Mouse (Mus musculus) right cerebral cortex, postnatal 10 days (tissue): Measurements from ENCODE around the gene Mapk8.
A peak's percentile ranks its signal among the peaks of the same experiment; 100 is the strongest.
"Not testable (repeated sequence)": the region's sequence is repeated elsewhere in the genome, so short reads cannot be mapped to it uniquely, and the experiment has no call there.

Source experiments
- DNase-seq, 2 experiments: peaks; one replicate each; pipeline ENCODE4 v3.0.0; 2021; ENCODE audit warnings: low spot score in 2 of 2

Gene Mapk8

DNA sequence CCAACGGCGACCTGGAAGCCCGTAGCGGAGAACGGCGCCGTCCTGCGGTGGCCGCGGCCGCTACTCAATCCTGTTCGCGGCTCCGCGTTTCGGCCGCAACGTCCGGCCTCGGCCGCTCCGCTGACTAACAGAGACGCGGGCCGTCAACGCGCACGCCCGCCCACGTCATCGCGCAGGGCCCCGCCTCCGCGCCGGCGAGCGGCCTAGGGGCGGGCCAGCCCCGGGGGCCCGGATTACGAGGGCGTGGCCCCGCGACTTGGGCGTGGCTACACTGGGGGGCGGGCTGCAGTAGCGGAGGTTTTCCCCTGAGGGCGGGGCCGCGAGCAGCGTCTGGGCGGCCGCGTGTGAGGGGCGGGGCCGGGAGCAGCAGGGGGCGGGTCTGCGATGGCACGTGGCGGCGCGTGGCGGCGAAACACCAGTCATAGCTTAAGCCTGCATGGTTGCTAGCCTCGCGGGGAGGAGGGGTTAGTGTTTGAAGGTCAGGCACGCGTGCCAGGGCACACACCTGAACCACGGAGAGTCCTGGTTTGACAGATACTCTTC is at the start of gene Mapk8:
Gene Mapk8, minus strand, starts transcription at position 132 of the 543 bp plus-strand sequence.
- DNase-seq = peak; percentile 97

DNA sequence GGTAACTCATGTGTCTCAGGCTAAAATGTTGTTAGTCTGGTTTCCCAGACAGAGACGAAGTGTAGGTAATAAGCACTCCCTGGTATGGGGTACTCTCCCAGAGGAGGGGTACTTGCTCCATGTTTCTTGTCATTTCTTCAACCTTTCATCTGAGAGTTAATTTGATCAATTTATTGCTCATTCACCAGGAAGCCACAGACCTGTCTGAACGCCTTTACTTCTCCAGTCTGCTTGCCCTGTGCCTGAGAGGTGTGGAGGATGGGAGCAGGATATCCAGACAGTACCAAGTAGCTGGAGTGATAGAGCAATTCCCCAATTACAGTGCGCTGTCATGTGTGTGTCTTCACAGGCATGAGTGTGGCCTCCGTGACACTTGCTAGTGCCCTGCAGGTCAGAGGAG is 48.3 kb upstream of the Mapk8 start:
- DNase-seq = peak in 1 of 2 experiments; percentile 15

DNA sequence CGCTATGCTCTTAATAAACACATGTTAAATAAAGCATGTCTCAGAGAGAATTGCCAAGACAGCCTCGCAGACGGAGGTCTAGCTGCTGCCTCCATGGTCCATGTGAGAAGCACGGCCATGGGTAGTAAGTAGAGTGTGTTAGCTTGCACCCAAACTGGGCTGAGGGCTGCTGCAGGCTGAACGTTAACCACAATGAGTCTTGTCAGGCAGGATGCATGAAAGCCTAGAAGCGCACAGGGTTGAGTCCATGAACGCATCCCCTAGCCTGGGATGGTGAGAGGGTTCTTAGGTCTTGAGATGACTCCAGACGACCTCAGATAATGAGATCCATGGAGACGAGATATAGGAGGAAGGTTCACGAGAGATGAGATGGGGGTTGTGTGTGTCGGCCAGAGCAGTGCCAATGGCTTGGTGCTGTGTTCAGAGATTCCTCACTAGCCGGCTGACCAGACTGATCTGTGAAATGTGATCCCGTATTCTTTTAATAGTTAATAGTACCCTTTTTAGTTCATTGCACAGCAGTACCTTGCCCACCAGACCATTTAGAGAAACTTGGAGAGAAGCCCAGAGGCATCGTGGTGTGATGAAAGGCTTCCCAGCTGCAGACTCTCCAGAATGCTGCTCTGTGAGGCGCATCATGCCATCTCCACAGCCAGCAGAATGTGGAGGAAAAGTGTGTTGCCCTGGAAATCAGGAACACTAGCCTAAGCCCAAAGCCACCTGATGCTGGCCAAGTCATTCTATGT is 41.0 kb upstream of the Mapk8 start:
- DNase-seq = peak; percentile 52 to 63

DNA sequence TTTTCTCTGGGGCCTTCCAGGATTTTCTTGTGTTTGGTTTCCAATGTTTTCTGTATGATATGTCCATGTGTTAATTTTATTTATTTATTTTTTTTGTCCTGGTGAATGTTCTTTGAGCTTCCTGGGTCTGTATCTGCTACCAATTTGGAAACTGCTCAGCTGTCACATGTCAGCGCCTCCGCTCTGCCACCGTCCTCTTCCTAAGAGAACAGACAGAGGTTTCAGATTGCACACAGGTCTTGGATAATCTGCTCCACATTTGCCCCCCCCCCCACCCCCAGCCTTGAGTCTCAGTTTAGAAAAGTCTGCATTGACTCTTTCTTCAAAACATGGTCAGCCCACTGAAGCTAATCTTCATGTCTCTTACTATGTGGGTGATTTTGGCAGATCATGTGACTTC is 35.0 kb upstream of the Mapk8 start:
- DNase-seq = peak in 1 of 2 experiments; percentile 14

DNA sequence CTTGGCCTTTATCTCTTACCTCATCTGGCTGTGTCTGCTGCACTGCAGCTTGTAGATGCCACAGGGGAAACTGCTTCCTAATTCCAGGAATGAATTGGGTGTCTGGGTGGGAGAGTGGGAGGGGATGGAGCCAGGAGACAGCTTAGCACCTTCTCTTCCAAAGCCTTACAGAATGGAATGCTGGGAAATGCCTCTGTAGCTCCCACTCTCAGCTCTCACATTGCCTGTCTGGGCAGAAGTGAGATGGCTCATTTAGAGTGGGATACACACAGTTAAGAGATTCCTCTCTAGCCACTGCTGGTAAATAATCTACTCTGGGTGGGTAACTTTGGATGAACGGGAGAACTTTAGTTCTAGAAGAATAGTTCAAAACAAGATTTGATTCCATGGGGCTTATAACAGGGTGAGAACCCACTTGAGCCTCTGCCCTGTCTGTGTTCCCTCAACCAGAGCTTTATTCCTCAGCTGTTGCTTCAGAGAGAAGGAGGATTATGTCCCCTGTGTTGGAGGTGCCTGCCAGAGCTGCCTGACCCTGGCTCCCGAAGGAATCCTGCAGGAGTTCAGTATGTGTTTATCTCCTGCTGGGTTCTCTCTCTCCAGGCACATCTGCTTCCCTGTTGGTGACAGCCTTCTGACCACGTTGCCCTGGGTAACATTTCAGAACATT is 29.3 kb upstream of the Mapk8 start:
- DNase-seq = peak in 1 of 2 experiments; percentile 20

DNA sequence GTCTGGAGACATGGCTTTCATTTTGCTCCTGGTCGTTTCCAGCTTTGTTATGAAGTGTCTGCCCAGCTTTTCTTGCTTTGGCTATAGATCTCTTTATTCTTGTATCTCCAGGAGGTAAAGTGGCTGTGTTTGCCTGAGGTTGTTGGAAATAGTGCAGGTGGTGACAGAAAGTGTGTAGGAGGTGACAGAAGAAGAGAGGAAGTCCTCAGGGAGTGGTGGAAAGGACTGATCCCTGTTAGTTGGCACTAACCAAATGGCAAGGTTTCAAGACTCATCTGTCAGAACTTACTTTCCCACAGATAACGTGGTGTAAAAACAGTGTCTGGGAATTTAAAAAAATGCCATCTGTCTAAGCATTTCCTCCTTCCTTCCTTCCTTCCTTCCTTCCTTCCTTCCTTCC is 27.5 kb upstream of the Mapk8 start:
- peak in 1 of 2 experiments; percentile 42 for DNase-seq

DNA sequence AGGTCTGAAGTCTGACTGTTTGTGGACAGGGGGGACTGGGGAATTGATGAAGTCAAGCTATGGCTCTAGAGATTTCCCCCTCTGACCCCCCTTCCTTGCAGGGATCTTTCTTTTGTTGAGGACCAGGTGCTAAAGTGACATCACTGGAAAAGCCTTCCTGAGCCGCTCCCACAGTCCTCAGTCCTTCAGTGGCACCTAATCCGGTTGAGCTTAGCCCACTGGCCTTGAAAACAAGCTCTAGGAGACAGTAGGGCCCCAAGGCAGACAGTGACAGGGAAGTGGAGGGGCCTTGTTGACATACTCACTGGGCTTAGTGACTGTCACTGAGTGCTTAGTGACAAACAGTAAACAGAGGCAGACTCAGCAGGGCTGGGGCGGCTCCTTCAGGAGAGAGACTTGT is 24.4 kb upstream of the Mapk8 start, which contains the start of gene Frmpd2:
Gene Frmpd2, plus strand, starts transcription at position 366 of the 400 bp plus-strand sequence.
- peak in 1 of 2 experiments; percentile 17 for DNase-seq

DNA sequence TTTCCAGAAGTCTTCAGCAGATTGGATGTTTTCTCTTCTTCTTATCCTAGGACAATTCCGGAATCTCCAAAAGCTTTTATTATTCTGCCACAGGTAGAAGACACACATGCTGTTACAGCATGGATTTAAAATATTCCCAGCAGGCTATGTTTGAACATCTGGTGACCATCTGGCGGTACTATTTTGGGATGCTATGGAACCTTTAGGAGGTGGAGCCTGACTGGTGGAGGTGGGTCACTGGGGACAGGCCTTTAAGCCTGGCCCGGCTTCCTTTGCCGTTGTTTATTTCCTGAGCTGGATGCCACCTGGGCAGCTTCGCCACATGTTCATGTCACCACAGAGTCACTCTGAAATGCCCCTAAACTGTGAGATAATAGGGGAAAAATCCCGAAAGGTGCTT is 20.8 kb upstream of the Mapk8 start:
- DNase-seq = peak in 1 of 2 experiments; percentile 21

DNA sequence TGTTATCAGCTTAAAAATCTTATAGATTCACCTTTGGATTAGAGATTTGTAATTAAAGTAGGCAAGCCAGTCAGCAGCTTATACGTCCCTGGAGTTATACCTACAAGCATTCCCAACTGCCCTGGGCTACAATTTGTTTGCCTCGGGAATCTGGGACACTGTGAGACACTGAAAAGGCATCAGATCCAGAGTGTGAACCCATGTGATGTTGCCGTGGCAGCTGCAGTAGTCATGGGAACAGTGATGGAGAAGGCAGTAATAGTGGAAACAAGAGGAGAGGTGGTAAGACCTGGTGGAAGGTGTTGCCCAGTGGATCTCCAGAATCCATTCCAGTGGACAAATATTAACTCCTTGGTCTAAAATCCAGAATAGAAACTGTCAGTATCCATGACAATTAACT is 16.7 kb upstream of the Mapk8 start:
- DNase-seq = peak in 1 of 2 experiments; percentile 49

DNA sequence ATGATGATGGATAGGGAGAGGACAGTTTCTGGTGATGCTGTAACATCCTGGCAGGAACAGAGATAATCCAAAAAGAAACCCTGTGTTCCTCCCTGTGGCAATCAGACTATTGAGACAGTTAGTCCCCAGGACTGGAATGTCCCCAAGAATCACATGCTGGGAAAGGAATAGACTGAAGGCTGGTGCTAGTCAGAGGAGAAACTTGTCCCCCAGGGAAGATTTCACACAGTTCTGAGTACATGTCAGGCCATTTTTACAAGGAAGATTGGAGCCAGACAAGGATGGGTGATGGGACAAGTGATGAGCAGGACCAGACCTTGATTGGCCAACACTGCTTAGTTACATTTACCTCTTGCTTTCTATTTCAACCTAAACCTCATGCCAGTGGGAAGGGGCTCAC is 3.4 kb upstream of the Mapk8 start:
- DNase-seq = no peak

DNA sequence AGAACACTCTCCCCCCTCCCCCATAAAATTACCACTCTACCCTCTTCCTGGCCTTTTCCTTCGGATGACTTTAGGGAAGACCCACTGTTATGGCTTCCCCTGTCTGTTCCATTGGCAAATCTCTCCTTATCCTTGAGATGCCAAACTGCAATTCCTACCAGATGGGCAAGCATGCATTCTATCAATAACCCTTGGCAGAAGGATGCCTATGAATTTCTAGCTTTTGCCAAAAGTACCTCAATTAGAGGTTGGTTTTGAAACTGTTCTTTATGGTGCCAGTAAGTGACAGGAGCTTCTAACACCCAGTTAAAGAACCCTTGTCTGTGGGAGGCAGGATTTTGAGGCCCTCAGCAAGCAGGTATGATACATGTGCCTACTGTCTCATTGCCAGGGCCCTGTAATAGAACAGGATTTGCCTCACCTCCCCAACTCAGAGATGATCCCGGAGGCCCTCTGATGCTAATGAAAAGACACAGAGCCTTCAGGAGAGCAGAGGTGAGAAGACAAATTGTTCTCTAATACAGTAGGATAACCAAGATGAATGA is 2.4 kb upstream of the Mapk8 start:
- DNase-seq = no peak

DNA sequence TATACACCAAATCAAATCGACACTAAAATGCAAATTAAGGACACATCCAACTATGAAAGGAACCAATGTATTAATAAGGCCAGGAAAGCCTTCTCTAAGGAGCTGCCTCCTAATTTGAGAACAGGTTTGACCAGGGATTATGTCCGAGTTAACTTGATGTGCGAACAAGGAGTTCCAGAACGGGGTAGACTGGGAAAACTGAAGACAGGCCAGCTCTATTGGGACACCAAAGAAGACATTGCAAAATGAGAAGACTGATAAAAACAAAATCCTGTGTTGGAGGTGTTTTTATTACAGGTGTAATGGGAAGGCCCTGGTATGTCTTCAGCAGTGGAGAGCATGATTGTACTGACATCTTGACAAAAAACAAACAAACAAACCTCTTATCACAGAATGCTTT is 1.3 kb upstream of the Mapk8 start:
- no peak for DNase-seq

DNA sequence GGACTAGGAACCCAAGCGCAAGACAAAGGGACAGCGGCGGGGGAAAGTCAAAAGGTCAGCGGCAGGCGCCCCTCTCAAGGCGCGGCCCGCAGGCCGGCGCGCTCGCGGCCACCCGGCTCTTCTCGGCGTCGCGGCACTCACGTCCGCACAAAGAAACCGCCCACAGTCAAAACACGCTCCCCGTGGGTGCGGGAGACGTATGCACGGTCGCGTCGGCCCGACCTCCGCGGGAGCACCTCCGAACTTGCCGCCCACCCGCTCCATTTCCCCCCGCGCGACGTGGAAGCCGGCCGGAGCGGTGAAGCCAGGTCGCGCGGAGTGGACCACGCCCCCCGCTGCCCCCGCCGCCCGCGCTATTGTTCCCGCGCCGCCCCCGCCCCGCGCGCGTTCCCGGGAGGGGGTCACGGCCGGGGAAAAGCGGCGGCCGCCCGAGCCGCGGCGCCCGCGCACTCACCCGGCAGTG is 366 bp downstream of the Mapk8 start:
- DNase-seq = peak; percentile 65 to 68

DNA sequence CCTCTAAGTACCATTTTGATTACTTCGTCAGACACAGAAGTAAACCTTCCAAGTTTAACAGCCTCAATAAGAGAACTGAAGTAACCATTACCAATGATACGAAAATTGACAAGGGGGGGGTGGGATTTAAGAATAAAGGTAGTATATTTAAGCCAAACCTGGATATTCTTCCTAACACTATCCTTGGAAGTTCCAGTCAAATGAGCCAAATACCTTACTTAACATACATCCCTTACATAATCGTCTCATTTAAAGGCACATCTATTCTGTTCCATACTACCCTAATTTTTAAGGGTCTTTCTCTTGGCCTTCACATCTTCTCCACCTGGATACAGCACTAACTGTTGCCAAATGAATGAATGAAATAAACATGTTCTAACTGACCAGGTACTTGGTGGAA is 996 bp downstream of the Mapk8 start:
- no peak for DNase-seq

DNA sequence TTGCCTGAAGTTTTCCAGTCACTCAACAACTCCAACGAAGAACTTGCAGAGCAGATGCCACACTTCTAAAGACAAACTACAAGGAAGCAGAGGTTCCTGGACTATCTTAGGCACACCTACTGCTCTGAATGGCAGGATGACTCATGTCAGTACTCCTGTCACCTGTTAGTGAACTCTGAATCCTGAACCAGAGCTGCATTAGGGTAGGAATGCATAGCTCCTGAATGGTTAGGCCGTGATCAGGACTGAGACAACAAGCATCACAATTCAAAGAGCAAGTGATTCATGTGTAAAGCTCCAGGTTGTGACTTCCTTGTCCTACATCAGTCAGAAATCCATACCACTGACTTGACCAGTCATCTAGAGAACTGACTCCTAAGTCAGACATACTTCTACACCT is 3.2 kb downstream of the Mapk8 start:
- no peak for DNase-seq

DNA sequence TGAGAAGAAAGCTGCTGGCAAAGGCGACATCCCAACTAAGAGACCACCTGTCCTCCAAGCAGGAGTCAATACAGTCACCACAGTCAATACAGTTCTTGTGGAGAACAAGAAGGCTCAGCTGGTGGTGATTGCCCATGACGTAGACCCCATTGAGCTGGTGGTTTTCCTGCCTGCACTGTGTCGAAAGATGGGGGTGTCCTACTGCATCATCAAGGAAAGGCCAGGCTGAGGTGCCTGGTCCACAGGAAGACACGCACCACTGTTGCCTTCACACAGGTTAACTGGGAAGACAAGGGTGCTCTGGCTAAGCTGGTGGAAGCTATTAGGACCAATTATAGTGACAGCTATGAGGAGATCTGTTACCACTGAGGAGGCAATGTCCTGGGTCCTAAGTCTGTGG is 14.5 kb downstream of the Mapk8 start:
- not testable (repeated sequence) for DNase-seq

DNA sequence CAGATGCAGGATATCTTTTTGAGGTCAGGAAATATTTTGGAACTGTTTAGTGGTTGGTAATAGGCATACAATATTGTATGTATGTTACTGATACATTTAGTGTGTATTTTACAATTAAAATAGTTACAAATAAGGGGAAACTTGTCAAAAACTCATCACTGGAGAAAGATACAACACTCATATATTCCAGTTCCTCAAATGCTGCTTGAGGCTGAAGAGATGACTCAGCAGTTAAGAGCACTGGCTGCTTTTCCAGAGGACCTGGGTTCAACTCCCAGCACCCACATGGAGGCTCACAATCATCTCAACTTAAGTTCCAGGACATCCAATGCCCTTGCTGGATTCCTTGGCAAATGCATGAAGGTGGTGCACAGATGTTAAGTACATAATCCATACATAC is 22.8 kb downstream of the Mapk8 start:
- DNase-seq = no peak

DNA sequence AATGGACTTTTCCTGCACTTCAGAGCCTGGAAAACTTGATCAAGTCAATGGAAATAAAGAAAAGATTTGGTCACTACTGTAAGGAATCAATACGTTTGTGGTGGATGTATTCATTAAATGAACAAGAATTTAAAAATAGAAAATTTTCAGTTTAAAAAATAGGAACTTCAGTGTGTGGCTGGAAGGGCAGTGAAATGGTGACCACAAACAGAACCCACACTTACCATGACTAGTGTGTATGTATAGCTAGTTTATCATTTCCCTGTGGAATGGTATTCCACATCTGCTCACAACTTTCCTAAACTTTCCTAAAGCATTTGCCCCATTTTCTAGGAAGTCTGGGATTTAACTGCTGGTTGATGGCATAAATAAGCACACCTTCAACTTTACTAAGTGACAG is 24.0 kb downstream of the Mapk8 start:
- no peak for DNase-seq

DNA sequence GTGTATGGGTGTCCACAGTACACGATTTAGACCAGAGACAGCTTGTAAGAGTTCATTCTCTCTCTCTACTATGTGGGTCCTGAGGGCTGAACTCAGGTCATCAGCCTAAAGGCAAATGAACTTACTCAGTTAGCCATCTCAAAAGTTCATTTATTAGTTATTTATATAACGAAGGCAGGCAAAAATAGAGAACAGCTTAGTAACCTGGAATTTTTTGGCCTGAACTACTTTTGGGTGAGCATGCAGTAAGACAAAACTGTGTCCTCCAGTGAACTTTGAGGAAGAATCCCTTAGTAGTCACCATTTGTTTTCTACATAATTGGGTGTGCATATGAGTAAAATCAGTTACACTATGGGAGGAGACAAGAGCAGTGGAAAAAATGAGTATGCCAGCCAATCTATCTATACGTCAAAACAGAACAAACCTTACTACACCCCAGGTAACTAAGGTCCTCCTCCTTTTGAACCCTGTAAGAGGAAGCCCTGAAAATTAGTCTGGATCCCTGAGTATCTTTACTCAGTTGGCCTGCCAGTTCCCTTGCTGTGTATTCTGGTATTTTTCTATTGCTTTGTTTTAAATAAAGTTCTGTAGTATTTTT is 28.5 kb downstream of the Mapk8 start:
- DNase-seq = no peak

DNA sequence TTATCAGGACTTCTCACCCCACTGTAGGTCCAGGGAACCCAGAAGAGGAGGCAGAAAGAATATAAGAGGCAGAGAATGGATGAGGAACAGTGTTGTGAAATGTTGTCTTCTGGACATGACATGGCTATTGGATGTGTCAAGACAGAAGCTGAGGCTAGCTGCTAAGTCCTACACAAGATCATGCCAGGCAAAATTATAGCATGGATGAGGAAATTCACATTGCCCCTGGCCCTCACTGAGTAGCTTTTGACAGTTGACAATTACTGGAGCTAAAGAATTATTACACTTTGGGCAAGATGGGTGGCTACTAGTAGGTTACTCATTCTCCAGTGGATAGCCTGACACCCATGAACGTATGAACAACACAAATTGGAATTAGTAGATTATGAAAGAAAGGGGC is 31.2 kb downstream of the Mapk8 start:
- no peak for DNase-seq

DNA sequence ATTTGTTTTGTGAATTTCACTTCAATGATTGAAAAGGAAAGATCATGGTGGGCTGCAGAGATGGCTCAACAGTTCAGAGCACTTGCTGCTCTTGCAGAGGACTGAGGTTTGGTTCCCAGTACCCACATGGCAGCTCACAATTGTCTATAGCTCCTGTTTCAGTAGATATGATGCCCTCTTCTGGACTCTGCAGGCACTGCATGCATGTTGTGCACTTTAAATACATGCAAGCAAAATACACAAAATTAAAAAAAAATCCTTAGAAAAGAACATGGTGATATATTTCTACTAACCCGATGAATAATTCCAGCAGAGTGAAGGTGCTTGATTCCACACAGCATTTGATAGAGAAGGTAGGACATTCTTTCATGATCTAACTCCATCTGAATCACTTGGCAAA is 44.6 kb downstream of the Mapk8 start:
- DNase-seq = no peak

DNA sequence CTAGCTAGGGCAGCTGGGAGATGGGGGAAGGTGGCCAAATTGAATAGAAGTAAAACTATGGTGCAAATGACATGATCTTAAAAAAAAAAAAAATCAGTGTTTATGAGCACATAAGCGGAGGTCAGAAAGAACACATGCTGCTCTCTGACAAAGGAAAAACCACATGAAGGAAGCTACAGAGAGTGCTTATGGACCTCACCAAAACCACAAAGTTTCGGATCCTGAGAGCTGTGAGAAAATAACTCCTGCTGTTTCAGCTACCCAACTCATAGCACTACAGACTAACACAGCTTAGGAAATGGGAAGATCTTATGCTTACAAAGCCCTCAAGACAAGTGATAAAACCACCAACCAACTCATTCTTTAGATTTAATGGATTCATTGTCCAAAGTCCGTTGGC is 46.9 kb downstream of the Mapk8 start:
- DNase-seq = no peak
